Comparison of ENCODE assay signal across 19 mouse cellular contexts in the genomic region with DNA sequence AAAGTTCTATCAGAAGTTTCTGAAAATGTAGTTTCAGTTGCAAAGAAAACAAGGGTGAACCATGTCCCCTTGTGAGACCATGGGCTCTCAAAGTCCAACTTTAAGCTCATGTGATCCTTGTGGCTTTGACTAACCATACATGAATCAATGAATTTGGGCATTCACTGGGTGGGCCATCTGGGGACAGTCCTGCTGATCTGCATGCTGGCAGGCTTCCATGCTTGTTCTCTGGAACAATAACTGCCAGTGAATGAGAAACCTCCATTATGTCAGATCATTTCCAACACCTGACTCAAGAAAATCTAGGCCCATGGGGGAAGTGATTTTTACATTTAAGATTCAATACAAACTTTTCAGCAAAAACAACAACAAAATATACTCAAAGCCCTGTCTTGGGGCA.
"Had no signal": no experiment of that assay in that cellular context is flagged by ENCODE, and none has a peak within 500 bp of the region (broad histone marks: within the 10 kb centered on the region; RNA-seq: fewer than 3 reads in every experiment).

No protein-coding gene starts in this region.

- H3K27me3 ChIP-seq: liver, embryonic 15.5 days had no signal

- H3K4me2 ChIP-seq: limb, embryonic 13.5 days; liver, embryonic 15.5 days; midbrain, embryonic 11.5 days; stomach, embryonic 15.5 days had no signal

- DNase-seq: kidney, adult 18-20 months; kidney, adult 9 months; kidney, postnatal 14 days; kidney, postnatal 4 days; liver; lung, adult 2 months; lung, postnatal 14 days; lung, postnatal 4 days; midbrain, embryonic 14.5 days; right cerebral cortex, postnatal 14 days; spleen, adult 18-20 months; thymus, postnatal 25 days had no signal

- H3K9ac ChIP-seq: limb, embryonic 13.5 days; liver, embryonic 15.5 days; stomach, embryonic 15.5 days had no signal

- H3K9me3 ChIP-seq: limb, embryonic 10.5 days; limb, embryonic 13.5 days; liver, embryonic 15.5 days; stomach, embryonic 15.5 days had no signal

- ATAC-seq: inflammation-experienced regulatory T-cells, adult 6 months; intestine, embryonic 16.5 days had no signal

- H3K4me1 ChIP-seq: liver, embryonic 15.5 days had no signal

- H3K36me3 ChIP-seq: limb, embryonic 10.5 days; limb, embryonic 13.5 days; liver, embryonic 15.5 days; stomach, embryonic 15.5 days had no signal

- H3K27ac ChIP-seq: limb, embryonic 10.5 days; limb, embryonic 13.5 days; liver, embryonic 15.5 days; stomach, embryonic 15.5 days had no signal

- H3K4me3 ChIP-seq: limb, embryonic 10.5 days; limb, embryonic 13.5 days; liver, embryonic 15.5 days; stomach, embryonic 15.5 days had no signal
